Mouse (Mus musculus): ENCODE measurements at regions not wholly inside any gene's neighbourhood (a gene's known extent, or its start where the extent isn't known, plus 50 kb on each side); places are given as distances from the start of the nearest gene placed in this dataset.

DNA sequence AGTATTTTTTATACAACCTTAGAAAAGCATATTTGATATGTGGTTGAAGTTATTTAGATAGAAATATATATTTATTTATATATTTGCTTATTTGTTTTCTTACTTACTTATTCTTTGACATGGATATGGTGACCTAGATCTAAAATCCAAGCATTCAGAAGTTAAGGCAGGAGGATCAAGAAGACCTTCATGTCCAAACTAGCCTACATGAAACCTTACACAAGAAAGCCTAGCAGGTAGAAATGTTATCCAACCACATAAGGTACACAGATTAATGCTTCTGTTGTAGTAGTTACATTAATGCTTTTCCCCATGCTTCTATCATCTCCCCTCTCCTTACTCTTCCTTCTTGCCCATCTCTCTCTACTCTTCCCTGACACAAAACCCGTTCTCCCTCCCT, 93.2 kb upstream of the Cpeb2 start:
- no peak for TF ChIP-seq CTCF (IDR thresholded peaks at IDR 0.05; ENCODE audit: low read depth)
- no peak for TF ChIP-seq EP300 (IDR thresholded peaks at IDR 0.05; ENCODE audit: low read depth)
